Mouse (Mus musculus) megakaryocyte, embryonic 14.5 days (primary cell): ENCODE results near the gene Snx18.

Source experiments
- FLI1 ChIP-seq: IDR thresholded peaks from 2 replicates; pipeline ENCODE4 v1.6.1; 2012; ENCODE audit warnings: low read length, inconsistent platforms, mixed read lengths
- GATA1 ChIP-seq: IDR thresholded peaks from 3 replicates; pipeline ENCODE4 v1.6.1; 2012; ENCODE audit warnings: mixed read lengths, low read length, inconsistent platforms, borderline replicate concordance

DNA sequence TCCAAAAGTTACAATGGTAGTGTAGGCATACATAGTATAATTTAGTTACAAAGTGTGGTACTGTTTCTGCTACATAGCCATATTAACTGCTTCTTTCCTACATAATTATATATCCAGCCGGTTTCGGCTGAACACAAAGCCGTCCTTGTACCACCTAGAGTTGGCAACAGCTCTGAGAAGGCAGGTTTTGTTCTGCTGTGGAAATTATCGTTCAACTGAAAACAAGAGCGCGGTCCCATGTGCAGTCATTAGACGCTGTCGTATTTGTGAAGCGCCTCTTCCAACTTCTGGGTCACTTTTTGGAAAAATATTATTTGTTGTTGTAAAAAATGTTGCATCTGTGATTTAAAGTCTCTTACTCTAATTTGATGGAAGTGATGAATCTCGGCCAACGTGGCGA, 24.0 kb downstream of the Snx18 start:
- TF ChIP-seq GATA1 (no peak), FLI1 (no peak)
